Mouse (Mus musculus) embryo, embryonic 11.5 days (tissue): ENCODE results near the gene Tfb1m.

Experiments used
- DNase-seq: peaks from one replicate; pipeline ENCODE4 v3.0.0-alpha.2; 2012; ENCODE audit warnings: low read depth, low spot score

Gene Tfb1m

DNA sequence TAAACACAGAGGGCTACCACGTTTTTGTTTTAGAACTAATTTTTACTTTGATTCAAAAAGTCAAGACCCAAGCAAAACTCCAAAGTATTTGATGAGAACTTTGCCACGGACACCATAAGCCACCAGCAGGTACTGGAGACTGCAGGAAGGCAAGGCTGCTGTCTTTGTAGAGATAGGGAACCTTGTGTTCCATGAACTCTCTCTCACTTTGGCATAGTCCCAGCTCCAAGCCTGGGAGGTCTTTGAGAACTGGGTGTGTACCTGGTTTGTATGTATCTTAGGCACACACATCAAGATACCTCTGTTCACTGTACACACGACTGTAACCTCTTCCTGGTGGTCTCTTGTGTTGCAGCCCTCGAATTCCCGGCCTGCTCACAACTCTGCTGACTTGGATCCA lies 43.3 kb downstream of the Tfb1m start:
- DNase-seq: no peak

DNA sequence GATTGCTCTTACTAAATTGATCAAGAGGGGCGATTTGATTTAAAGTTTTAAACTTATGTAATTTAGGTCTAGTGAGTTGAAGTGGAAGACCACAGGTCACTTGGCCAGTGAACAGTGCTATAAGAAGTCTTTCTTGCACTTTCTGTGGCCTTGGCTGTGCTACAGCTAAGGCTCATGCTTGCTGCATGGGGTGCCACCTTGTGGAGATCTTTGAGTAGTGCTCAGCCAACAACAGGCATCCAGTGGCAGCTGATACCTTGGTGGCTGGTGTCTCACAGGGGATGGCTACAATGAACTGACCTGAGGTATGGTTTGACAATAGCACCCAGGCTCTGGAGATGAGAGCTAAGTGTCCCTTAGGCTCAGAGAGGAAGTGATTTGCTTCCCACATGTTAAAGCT lies 47.7 kb downstream of the Tfb1m start:
- peak; percentile 47 for DNase-seq

DNA sequence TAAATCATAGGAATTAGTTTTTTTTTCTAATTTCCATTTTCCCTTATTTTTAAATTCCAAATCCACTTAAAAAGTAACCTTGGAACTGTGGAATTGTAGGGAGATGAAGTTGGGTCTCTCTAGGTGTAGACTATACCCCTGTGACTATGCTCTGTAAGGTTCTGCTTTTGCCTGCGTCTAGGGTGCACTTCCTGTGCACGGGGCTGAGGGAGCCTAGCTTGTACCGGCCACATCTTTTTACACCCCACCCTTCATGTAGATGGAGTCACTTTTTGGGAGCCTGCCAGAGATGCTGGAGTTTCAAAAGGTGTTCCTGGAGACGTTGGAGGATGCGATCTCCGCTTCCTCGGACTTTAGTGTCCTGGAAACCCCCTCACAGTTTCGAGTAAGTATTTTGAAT lies 51.1 kb downstream of the Tfb1m start:
- DNase-seq: no peak

DNA sequence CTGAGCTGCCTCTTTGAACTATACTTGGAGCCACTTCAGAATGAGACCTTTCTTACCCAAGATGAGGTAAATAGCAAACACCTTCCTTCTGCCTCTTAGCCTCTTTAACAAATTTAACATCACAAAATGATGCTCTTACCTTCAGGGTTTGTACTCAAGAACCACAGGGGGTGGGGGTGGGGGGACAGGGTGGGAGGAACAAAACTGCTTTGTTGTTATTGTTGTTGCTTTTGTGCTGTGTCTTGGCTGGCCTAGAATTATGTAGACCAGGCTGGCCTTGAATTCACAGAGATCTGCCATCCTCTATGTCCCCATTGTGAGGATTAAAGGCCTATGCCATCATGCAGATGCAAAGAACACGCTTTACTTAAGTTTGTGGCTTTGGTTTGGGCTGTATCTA lies 51.9 kb downstream of the Tfb1m start:
- DNase-seq: no peak

DNA sequence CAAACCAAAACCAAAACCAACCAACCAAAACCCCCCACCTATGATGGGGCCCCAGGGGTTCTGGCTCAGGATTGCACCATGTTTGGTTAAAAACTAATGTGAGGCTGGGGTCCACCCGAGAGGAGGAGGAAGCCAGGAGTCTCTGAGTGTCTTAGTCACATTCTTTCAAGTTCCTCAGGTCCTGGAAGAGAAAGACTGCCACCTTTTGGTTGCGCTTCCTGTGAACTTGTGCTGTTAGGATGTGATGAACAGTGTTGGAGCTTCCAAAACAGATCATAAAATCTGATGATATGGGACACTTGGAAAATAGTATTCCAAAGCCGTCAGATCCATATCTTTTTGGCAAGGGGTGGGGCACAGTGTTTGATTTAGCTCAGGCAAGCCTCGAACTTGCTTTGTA lies 56.6 kb downstream of the Tfb1m start:
- DNase-seq: no peak

DNA sequence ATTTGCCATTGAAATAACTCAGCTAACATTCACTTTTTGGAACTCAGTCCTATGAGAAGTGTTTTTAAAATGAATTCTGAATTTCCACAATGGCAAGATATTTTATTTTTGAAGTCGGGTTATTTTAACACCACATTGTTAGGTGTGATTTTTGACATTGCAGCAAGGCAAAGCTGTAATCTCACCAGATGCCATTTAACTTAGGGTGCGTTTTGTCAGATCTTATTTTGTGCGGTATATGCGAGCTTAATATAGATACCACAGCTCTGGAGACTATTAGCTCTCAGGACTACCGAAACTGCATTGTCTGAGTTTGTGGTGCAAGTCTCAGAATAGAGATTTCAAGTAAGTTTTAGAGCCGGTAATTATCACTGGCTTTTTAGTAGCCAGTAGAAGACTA lies 57.5 kb downstream of the Tfb1m start:
- DNase-seq: no peak

DNA sequence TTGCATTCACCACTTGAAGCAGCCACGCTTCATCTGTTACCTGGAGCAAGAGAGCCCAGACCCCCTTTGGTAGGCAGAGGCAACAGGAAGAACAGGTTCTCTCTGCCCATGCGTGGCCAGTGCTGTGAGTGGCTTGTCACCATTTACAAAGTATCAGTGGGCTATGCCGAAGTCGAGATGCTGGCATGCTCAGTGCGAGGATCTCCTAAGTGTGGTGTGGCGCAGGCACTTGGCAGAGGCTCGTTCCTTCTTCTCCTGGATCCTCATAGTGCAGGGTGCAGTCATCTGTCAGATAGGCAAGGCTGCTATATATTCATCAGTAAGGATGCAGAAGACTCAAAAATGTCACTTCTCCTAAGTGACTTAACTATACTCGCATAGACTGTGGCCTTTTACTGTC lies 58.1 kb downstream of the Tfb1m start:
- no peak for DNase-seq

DNA sequence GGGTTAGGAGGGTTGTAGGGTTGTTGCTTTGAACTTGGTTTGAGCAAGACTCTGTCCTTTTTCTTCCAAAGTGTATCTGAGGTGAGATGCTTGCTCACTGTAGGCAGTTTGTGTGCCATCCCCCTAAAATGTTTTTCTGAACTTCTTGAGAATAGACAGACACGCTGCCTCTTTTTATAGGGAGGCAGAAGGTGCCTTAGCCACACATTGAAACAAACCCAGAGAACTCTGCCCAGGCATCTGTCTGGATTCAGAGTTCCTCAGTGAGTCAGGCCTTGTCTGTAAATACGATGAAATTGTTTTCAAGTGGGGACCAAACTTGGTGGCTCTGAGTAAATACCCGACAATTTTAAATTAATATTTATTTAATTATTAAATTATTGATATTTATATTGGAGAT lies 59.0 kb downstream of the Tfb1m start:
- DNase-seq: no peak

DNA sequence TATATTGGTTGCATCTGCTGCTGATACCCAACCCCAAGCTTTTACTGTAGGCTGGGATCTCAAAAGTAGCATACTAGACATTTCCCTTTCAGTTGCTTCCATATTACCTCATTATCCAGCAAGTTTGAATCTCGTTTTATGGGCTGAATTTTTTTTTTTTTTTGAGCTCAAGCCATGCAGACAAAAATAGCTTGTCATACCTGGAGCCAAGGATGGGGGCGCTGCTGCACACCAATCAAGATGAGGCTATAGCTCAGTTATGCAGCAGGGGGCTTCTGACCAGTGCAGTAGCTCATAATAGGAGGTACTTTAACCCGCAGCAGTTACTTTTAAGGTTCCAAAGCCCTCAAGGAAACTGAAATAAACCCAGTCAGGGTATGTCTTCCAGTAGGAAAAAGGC lies 59.5 kb downstream of the Tfb1m start:
- DNase-seq: peak; percentile 22

DNA sequence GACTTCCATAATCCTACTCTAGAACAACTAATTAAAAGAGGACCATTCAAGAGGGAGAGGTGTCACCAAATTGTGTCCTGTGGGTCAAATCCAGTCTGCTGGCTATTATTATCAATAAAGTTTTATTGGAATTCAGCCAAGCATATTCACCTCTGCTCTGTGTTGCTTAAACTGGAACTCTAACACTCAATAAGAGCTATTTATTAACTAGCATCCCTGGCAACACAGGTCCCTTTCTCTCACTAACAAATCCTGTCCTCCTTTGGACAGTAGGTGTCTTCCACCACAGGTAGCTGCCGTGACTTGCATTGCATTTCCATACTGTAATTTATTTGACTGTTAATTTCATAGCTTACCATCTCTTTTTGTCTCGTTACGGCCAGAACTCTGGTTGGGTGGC lies 61.5 kb downstream of the Tfb1m start:
- no peak for DNase-seq

DNA sequence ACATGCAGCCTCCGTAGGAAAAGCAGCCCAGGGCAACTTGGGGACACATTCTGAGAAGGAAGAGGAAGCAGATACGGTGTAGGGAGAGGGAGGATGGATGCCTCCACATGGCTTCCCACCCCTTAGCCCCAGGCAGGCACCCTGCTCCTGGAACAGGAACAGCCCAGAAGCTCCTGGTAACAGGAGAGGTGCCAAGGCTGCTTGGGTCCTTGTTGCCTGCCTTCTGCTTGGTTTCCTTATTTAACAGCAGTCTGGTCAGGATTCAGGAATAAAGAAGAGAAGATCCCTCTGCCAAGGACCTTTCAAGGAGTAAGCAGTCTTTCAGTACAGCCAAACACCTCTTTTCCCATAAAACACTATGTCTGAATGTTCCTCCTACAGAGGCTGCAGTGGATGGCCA lies 62.0 kb downstream of the Tfb1m start:
- no peak for DNase-seq

DNA sequence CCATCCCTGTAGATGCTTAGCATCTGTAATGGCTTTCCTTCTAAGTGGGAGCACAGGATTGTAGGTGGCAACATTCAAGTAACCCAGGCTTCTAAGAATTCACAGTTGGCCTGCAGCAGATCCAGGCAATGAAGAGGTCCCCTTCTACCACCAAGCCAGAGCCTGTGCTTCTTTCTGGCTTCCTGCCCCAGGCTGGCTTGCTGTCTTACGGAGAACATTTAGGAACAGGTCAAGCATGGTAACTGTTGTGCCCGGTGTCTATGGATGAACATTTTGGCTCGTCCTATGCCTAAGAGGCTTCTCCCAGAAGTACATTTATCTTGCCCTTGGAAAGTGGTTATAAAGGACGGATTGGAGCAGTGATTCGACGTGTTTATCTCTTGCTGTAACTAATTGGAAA lies 65.9 kb downstream of the Tfb1m start:
- no peak for DNase-seq

DNA sequence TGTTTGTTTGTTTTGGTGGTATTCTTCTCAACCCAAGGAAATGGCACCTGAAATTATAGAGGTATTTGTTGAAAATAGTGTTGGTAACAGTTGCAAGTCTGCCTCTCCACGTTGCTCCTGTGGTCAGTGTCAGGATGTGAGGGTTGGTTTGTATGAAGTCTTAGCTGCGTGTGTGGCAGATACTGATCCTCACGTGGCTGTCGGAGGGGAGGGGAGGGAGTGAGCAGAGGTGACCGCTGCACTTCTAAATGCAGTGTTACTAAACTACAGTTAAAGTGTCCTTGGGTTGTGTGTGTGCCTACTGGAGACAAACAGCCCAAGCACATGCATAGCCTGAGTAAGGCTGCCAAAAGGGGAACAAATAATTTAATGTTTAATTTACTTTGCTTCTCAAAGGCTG lies 66.5 kb downstream of the Tfb1m start:
- no peak for DNase-seq

DNA sequence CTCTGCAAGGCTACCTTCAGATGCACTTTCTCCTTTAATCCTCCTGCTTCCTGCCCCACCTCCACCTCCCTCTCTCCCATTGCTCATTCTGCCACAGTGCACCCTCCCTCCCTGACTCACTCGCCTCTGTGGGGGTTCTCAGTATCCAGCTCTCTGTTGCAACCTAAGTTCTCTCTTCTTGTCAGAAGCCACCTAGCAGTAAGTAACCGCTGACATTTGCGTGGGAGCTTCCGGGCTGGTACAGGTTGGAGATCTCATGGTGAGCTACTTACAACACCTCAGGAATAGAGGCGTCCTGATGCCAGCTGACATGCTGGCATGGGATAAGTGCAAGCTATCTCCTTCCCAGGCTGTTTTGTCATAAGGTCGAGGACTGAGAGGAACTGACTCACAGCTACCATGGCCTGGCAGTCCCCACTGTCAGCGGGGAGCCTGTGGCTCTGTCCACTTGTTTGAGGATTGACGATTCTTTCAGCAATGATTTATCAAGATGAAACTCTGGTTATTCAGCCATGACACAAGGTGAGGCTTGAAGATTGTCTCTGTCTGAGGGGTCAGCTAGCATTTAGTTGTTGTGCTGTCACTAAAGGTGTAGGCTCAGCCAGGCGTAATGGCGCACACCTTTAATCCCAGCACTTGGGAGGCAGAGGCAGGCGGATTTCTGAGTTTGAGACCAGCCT lies 67.2 kb downstream of the Tfb1m start:
- no peak for DNase-seq

DNA sequence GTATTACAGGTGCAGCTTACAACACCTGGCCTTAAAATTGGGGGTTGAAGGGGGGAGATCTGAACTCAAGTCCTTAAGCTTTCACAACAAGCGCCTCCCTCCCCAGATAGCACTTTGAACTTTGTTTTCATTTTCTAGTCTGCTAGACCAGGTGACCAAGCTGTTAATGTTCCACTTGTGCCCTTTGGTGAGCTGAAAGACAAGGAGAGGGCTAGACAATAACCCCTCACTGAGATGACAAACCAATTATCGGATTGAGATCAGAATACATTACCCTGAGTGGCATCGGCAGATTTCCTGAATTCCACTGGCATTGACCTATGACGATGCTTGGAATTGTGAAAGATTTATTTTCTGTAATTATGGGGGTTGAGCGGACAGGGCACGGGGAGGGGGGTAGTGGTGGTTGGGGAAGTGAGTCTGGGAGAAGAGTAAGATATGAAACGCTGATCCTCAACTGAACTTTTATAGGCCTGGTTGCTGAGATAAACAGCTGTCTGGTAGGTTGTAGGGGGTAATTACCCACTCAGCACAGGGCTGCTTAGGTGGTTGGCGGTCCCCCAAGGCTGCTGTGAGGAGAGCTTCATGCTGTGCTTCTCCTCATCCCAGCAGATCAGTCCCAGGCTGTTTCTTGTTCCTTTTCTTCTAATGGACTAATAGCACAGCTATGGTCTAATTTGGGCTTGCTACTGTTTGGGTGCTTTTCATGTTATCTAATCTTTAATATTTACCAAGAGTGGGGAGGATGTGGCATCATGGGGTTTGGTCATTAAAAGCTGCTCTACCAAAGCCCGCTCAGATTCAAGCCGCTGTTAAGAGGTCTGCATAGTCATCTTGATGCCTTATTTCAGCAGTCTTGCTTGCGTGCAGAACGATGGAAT lies 69.6 kb downstream of the Tfb1m start:
- DNase-seq: no peak

DNA sequence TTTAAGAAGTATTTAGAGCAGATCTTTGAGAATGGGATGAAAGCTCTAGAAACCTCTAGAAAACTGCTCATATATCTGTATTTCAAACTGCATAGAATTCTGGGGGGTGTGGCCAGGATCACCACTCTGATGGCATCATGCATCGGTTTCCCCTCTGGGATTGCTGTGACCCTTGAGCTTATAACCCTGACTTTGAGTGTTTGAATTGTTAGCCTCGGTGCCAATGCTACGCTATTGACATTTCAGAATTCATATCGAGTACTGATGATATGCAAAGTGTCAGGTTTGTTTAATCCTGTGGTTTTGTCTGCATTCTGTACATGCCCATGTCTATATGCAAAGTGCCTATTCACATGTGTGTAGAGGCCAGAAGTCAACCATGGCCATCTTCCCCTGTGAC lies 70.4 kb downstream of the Tfb1m start:
- no peak for DNase-seq

DNA sequence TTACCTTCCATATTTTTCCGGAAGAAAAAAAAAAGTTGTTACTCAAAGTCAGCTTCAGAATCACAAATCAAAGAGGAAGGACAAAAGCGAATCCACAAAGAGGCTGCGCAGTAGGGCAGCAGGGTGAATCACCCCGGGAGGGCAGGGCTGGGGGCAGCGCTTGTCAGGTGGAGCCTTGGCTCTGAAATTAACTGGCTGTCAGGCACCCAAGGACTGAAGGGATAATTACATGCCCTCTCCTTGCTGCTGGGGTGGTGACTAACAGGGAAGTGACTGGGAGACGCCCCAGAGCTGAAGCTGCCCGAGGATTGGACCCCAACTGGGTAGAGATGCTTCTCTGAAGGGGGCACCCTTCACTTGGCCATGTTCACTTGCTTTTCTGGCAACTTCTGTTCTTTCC lies 71.7 kb downstream of the Tfb1m start:
- DNase-seq: no peak

DNA sequence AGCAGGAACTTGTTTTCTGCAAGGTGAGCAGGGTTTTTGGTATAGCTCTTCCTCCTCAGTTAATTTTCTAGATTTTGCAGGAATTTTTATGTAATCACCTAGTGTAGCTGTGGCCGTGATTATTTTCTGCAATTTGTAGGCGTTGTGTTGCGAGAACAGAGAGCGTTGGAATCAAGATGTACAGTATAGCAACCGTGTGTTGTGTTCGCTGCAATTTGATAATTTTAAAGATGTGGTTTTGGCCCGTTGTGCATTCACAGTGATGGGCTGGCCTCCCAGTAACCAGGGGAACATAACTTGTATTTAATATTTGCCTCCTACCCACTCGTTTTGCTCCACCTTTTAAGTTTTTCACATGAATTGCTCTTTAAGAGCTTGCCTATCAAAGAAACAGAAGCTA lies 74.5 kb downstream of the Tfb1m start:
- DNase-seq: no peak

DNA sequence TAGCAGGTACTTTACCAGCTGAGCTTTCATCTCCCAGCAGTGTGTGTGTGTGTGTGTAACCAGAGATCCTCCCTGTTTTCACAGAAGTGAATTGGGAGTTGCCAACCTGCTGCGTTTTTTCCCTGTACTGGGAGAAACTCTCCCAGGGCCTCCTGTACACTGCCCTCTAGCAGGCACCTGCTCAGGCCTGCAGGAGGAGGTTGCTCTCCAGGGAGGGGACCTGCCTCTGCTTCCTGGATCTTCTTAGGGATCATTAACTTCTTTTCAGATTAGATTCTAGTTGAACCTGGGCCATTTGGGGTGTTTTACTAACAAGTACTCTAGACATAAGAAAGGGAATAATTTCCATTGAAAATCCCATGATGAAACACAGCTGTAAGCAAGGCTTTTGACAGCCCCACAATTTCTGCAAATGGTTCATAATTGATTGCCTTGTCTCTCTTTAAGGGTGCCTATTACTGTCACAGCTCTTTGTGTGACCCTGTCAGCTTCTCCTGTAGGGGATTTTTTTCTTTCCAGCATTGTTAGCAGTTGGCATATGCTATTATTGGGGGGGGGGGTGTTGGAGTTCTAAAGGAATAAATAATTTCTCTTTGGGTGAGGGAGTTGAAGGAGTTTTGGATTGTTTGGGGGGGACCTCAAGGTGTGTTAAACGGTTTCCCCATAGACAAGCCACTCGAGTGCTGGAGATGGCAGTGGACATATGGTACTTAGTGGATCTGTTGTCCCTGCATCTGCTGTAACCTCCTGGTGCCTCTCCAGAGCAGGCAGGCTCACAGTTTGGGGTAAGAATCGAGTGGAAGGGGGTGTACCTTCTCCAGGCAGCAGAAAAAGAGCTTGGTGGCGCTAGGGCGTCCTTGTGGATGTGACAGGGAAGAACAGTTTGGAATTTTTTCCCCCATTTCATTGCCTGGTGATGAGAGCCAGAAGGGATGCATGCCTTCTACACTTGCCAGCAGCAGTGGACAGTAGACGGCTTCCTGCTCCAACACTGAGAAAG lies 75.7 kb downstream of the Tfb1m start:
- no peak for DNase-seq

DNA sequence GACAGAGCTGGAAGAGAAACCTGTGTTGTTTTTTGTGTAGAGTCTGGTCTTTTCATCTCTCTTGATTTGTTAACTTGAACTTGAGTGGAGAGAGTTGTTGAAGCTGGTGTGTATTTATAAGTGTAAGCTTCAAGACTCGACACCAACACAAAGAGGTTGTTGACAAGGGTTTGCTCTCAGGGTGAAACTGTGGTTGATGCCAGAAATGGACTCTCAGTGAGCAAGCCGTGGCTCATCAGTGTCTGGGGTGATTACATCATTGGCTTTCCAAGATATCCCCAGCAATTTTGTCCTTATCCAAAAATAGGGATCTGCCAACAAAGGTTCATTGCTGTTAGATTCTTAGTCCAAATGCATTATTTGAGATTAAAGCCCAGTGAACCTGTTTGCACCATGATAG lies 81.0 kb downstream of the Tfb1m start:
- DNase-seq: no peak

DNA sequence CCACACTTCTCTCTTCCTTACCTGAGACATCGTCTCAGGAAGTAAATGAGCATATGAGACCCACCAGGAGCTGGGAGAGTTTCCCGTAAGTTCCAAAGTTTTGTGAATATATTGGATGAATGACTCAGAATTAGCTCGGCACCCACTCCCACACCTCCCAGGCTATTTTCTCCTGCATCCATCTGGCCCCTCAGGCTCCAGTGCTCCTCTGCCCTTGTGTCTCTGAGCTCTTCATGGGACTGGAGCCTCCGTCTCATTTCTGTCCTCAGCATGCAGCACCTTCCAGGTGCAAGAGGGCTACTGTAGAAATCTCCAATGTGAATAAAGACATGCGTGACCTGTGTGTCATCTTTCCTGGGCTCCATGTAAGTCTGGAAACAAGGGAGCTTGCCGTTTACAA lies 85.6 kb downstream of the Tfb1m start:
- DNase-seq: no peak
